Mouse (Mus musculus): ENCODE measurements around the gene Fmn2.

Fmn2 gene

DNA sequence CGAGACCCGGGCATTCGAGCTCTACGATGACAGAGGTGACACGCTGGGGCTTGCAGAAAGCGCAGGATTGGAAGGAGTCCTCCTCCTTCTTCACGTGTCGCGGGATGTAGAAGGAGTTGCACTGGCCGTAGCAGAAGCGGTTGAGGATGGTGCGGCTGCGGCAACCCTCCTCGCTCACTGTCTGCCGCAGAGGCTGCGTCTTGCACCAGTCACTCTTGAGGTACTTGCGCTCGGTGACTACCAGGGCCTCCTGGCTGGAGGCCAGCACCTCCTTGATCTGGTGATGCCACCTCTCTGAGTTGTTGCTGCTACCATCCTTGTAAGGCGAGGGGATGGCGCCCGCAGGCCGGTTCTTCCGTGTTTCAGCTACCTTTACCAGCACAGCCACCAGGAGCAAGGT lies 335.2 kb downstream of the Fmn2 start:
- peak in 1 of 2 experiments; percentile 5 for DNase-seq

DNA sequence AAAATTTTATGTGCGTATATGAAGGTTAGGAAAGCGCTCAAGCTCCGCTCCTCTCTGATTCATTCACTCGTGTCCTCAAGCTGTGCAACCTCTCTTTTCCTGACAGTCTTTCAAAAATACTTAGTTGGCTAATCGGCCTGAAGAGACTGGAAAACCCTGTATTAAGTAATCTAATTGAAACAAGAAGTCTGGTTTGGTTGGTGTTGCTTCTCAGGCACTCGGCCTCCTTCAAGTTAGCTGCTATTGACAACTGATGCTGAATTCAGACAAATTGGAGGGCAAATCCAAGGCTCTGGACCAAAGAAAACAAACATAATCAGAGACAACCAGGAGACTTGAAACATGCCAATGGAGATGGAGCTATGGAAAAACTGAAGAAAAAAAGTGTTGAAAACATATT lies 343.2 kb downstream of the Fmn2 start:
- DNase-seq: no peak

DNA sequence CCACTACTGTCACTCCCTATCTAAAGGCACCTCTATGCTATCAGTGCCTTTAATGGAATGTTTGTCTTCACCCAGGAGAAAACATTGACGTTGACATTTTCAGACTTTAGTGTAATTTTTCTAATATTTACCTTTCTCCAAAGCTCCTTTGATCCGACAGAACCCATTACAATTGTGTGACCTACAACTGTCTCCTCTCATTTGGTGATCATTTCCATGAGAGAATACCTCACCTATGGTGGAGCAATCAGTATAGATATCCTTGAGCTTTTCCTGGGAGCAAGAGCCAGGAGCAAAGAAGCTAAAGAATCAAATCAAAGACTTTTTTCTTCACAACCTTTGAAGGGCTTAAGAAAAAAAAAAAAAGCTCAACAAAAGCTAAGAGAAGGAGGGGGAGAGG lies 354.6 kb downstream of the Fmn2 start:
- no peak for DNase-seq

DNA sequence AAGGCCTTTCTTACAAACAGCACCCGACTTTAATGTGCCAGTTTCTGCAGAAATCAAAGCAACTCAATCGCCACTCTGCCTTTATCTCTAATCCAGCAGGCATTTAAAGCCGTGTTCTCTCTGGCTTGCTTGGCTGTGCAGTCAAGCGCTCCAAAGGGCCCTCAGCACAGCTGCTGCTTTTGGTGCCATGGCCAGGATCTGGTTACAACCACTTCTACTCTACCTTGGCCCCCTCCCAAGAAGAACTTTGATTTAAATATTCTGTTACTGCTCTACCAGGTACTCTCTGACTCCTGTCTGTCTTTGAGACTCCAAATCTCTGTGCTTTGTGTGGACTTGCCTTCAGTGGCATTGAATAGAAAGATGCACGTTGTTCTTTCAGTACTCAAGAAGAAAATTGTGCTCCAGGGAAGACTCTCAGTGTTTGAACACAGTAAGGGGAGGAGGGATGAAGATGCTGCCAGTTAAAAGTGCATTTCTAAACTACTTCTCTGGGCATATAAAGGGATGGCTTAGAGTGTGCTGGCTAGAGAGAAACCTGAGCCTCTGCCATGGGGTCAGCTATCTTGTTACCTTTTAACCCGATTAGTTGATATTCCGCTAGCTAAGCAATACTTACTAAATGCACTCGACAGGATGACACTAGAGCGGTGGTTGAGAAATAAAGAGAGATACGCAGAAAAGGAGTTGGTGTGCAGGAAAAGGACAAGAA lies 358.9 kb downstream of the Fmn2 start:
- no peak for DNase-seq
